Mouse (Mus musculus) MEL (cell line): ENCODE results near the gene Ccdc106. TPM values are rescaled to one million over a fixed set of nuclear protein-coding genes. Genes with fewer than 3 reads are reported as not detected.

Source experiments
- DNase-seq: peaks from one replicate; pipeline ENCODE4 v3.0.0; 2011; ENCODE audit warnings: low read depth, low spot score
- H3K27ac ChIP-seq: 2 replicates; pipeline ENCODE4 v1.5.1; 2012; ENCODE audit warnings: low read depth, mild to moderate bottlenecking, control low read depth, low read length, moderate library complexity; ENCODE audit not compliant: control insufficient read depth
- H3K27me3 ChIP-seq, 2 experiments: fragments of 150-350 bp in 1 of 2; sonication (generic) in 1 of 2; 2 replicates each; pipeline ENCODE4 v1.6.1; 2012; ENCODE audit warnings: low read length in 2 of 2, mild to moderate bottlenecking in 2 of 2, improper control_type of control experiment in 1 of 2, moderate library complexity in 1 of 2; ENCODE audit not compliant: insufficient read depth in 2 of 2, control insufficient read depth in 1 of 2
- H3K36me3 ChIP-seq, 2 experiments: 2 replicates each; pipeline ENCODE4 v1.6.1; 2012 to 2014; ENCODE audit warnings: low read length in 2 of 2, improper control_type of control experiment in 1 of 2, inconsistent platforms in 1 of 2, mild to moderate bottlenecking in 1 of 2; ENCODE audit not compliant: insufficient read depth in 2 of 2, control insufficient read depth in 1 of 2
- H3K4me1 ChIP-seq, 2 experiments: fragments of 150-350 bp in 1 of 2; sonication (generic) in 1 of 2; 2 replicates each; pipeline ENCODE4 v1.6.1; 2012; ENCODE audit warnings: low read length in 2 of 2, improper control_type of control experiment in 1 of 2, mild to moderate bottlenecking in 1 of 2; ENCODE audit not compliant: insufficient read depth in 2 of 2, control insufficient read depth in 1 of 2
- H3K4me3 ChIP-seq, 2 experiments: fragments of 150-350 bp in 1 of 2; sonication (generic) in 1 of 2; 2 replicates each; pipeline ENCODE4 v1.5.1; 2012; ENCODE audit warnings: low read depth in 2 of 2, low read length in 2 of 2, mild to moderate bottlenecking in 2 of 2, moderate library complexity in 2 of 2, control low read depth in 1 of 2, improper control_type of control experiment in 1 of 2; ENCODE audit not compliant: control insufficient read depth in 1 of 2, insufficient read depth in 1 of 2
- H3K79me2 ChIP-seq: 2 replicates; pipeline ENCODE4 v1.6.1; 2012; ENCODE audit warnings: mild to moderate bottlenecking, low read length, moderate library complexity; ENCODE audit not compliant: control insufficient read depth, poor library complexity, insufficient read depth
- H3K9ac ChIP-seq: 2 replicates; pipeline ENCODE4 v1.6.1; 2012; ENCODE audit warnings: low read depth, mild to moderate bottlenecking, control low read depth, low read length, moderate library complexity; ENCODE audit not compliant: control insufficient read depth, poor library complexity, severe bottlenecking
- H3K9me3 ChIP-seq: fragments of 150-350 bp; sonication (generic); replicated peaks from 2 replicates; pipeline ENCODE4 v1.6.1; 2012; ENCODE audit warnings: mild to moderate bottlenecking, low read length, improper control_type of control experiment, moderate library complexity; ENCODE audit not compliant: insufficient read depth
- BHLHE40 ChIP-seq: IDR thresholded peaks from 2 replicates; pipeline ENCODE4 v1.6.1; 2012; ENCODE audit warnings: low read depth, mild to moderate bottlenecking, inconsistent platforms, low read length, improper control_type of control experiment, borderline replicate concordance
- CHD1 ChIP-seq: IDR thresholded peaks from 2 replicates; pipeline ENCODE4 v1.6.1; 2012; ENCODE audit warnings: low read depth, mild to moderate bottlenecking, inconsistent platforms, low read length, improper control_type of control experiment
- CHD2 ChIP-seq: IDR thresholded peaks from 2 replicates; pipeline ENCODE4 v1.6.1; 2011; ENCODE audit warnings: low read length, improper control_type of control experiment
- E2F4 ChIP-seq: IDR thresholded peaks from 2 replicates; pipeline ENCODE4 v1.6.1; 2011; ENCODE audit warnings: low read depth, low read length, improper control_type of control experiment, borderline replicate concordance
- ETS1 ChIP-seq: IDR thresholded peaks from 2 replicates; pipeline ENCODE4 v1.6.1; 2012; ENCODE audit warnings: low read depth, mild to moderate bottlenecking, inconsistent platforms, low read length, improper control_type of control experiment, moderate library complexity
- GABPA ChIP-seq: IDR thresholded peaks from 2 replicates; pipeline ENCODE4 v1.6.1; 2012; ENCODE audit warnings: low read depth, mild to moderate bottlenecking, inconsistent platforms, low read length, improper control_type of control experiment, moderate library complexity
- HCFC1 ChIP-seq: IDR thresholded peaks from 2 replicates; pipeline ENCODE4 v1.6.1; 2012; ENCODE audit warnings: low read depth, mild to moderate bottlenecking, inconsistent platforms, low read length, improper control_type of control experiment, moderate library complexity
- KAT2A ChIP-seq: conservative IDR thresholded peaks from 2 replicates; pipeline ENCODE4 v1.6.1; 2012; ENCODE audit warnings: low read depth, low read length, improper control_type of control experiment, inconsistent platforms
- MAZ ChIP-seq: IDR thresholded peaks from 2 replicates; pipeline ENCODE4 v1.6.1; 2012; ENCODE audit warnings: low read depth, mild to moderate bottlenecking, inconsistent platforms, low read length, improper control_type of control experiment
- MYB ChIP-seq: IDR thresholded peaks from 2 replicates; pipeline ENCODE4 v1.6.1; 2011; ENCODE audit warnings: mild to moderate bottlenecking, low read depth, low read length, improper control_type of control experiment
- NELFE ChIP-seq: IDR thresholded peaks from 2 replicates; pipeline ENCODE4 v1.6.1; 2011; ENCODE audit warnings: low read depth, low read length, improper control_type of control experiment
- POLR2AphosphoS2 ChIP-seq: IDR thresholded peaks from 2 replicates; pipeline ENCODE4 v1.6.1; 2011; ENCODE audit warnings: low read length, improper control_type of control experiment
- POLR2AphosphoS5 ChIP-seq: IDR thresholded peaks from 2 replicates; pipeline ENCODE4 v1.6.1; 2012; ENCODE audit warnings: low read depth, borderline replicate concordance, mild to moderate bottlenecking, inconsistent platforms, low read length, moderate library complexity, mixed read lengths
- SMC3 ChIP-seq: IDR thresholded peaks from 2 replicates; pipeline ENCODE4 v1.6.1; 2011; ENCODE audit warnings: low read depth, low read length, improper control_type of control experiment
- TBP ChIP-seq: IDR thresholded peaks from 2 replicates; pipeline ENCODE4 v1.8.0; 2011; ENCODE audit warnings: low read depth, low read length, improper control_type of control experiment
- TCF12 ChIP-seq: IDR thresholded peaks from 2 replicates; pipeline ENCODE4 v1.6.1; 2014; ENCODE audit warnings: low read depth, mild to moderate bottlenecking, inconsistent platforms, low read length, improper control_type of control experiment, moderate library complexity
- UBTF ChIP-seq: IDR thresholded peaks from 2 replicates; pipeline ENCODE4 v1.6.1; 2012; ENCODE audit warnings: low read depth, mild to moderate bottlenecking, inconsistent platforms, low read length, improper control_type of control experiment, moderate library complexity, borderline replicate concordance; ENCODE audit not compliant: insufficient read depth
- USF1 ChIP-seq: IDR thresholded peaks from 2 replicates; pipeline ENCODE4 v1.6.1; 2014; ENCODE audit warnings: low read depth, mild to moderate bottlenecking, inconsistent platforms, low read length, improper control_type of control experiment, moderate library complexity
- USF2 ChIP-seq, 2 experiments: IDR thresholded peaks; 2 replicates each; pipeline ENCODE4 v1.6.1; 2011 to 2012; ENCODE audit warnings: improper control_type of control experiment in 2 of 2, low read length in 2 of 2, borderline replicate concordance in 1 of 2, inconsistent platforms in 1 of 2, low read depth in 1 of 2, mild to moderate bottlenecking in 1 of 2; ENCODE audit not compliant: insufficient read depth in 1 of 2
- ZMIZ1 ChIP-seq: IDR thresholded peaks from 2 replicates; pipeline ENCODE4 v1.6.1; 2012; ENCODE audit warnings: low read depth, mild to moderate bottlenecking, inconsistent platforms, low read length, improper control_type of control experiment, moderate library complexity
- polyA plus RNA-seq, 2 experiments: library from polyadenylated mRNA; stranded (reverse) in 1 of 2; unstranded in 1 of 2; fragments of >175 nt in 1 of 2; fragments of >200 nt in 1 of 2; gene quantifications; 2 replicates each; pipeline versions ENCODE4 v1.2.1 to v1.2.4; 2012; ENCODE audit warnings: low replicate concordance in 2 of 2, low read depth in 1 of 2; ENCODE audit not compliant: insufficient read length in 2 of 2, insufficient read depth in 1 of 2, missing spikeins in 1 of 2
- total RNA-seq: library from RNA; depleted of rRNA; stranded (reverse); fragments of 300-350 nt; gene quantifications from 2 replicates; pipeline ENCODE4 v1.2.3, GENCODE M21; 2012

The Ccdc106 gene
- total and polyA plus RNA-seq, 3 experiments, result 0.50 to 0.82 TPM; not detected in 1

DNA sequence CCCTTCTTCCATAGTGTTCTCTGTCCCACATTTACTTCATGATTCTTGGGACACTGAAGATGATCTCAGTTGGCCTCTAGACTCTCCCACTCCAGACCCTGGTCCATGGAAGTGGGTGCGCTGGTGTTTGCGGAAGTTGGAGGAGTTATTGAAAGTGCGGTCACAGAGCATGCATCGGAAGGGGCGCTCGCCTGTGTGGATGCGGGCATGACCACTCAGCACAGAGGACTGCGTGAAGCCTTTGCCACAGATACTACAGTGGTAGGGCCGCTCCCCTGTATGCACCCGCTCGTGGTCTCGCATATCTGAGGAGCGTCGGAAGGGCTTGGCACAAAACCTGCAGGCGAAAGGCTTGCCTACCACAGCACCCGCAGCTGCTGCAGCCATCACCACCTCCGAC, 15.3 kb downstream of the Ccdc106 start:
- H3K27me3 ChIP-seq, result no peaks in the 10 kb centered on the region

GRCm38 (mm10) chr7:5036136-5036535, 15.8 kb downstream of the Ccdc106 start:
- no peak for DNase-seq
- no peak overlapping the region for H3K4me3 ChIP-seq
- no peak overlapping the region for H3K9ac ChIP-seq
- no peak for TF ChIP-seq CHD2
- TF ChIP-seq BHLHE40, result no peak
- no peak for TF ChIP-seq E2F4
- TF ChIP-seq POLR2AphosphoS5, result no peak
- TF ChIP-seq MYB, result no peak
- no peaks in the 10 kb centered on the region for H3K27me3 ChIP-seq
- no peaks in the 10 kb centered on the region; the same call in 1 of the 2 replicates for H3K79me2 ChIP-seq
- H3K36me3 ChIP-seq, result no peaks in the 10 kb centered on the region; a peak in 3 of 4 replicates
- H3K27ac ChIP-seq, result no peak overlapping the region
- peaks cover 0 to 5% of the 10 kb centered on the region in 2 experiments; a peak in 2 of 4 replicates for H3K4me1 ChIP-seq
- H3K9me3 ChIP-seq, result no peaks in the 10 kb centered on the region

More for the DNA sequence above, 15.3 kb downstream of the Ccdc106 start:
- H3K79me2 ChIP-seq, result no peaks in the 10 kb centered on the region; the same call in none of the 2 replicates
- no peak overlapping the region for H3K4me3 ChIP-seq
- TF ChIP-seq CHD1 (no peak), USF1 (no peak), POLR2AphosphoS2 (no peak; the same call in none of the 2 replicates), CHD2 (no peak), MAZ (no peak), MYB (no peak), UBTF (no peak), ZMIZ1 (no peak), USF2 (IDR thresholded peaks at IDR 0.05; ENCODE audit: borderline replicate concordance in 1 of 2, insufficient read depth in 1 of 2, low read depth in 1 of 2, low read length in 2 of 2) (no peak), BHLHE40 (no peak), SMC3 (no peak), HCFC1 (no peak), NELFE (no peak), ETS1 (no peak), TCF12 (no peak), GABPA (no peak), TBP (no peak), KAT2A (no peak)
- H3K36me3 ChIP-seq, result no peaks in the 10 kb centered on the region; a peak in 3 of 4 replicates
- no peak overlapping the region for H3K9ac ChIP-seq
- H3K4me1 ChIP-seq, result peaks cover 0 to 5% of the 10 kb centered on the region in 2 experiments; a peak in 2 of 4 replicates
- no peaks in the 10 kb centered on the region for H3K9me3 ChIP-seq
- no peak for DNase-seq
- H3K27ac ChIP-seq, result no peak overlapping the region
